Mouse (Mus musculus): Measurements from ENCODE around the gene Ppp2r3a. TPM values are rescaled to one million over a fixed set of nuclear protein-coding genes. Genes with fewer than 3 reads are reported as not detected.

The Ppp2r3a gene
- polyA plus RNA-seq, 1 experiment from 2014 or later, result 25.9 TPM

DNA sequence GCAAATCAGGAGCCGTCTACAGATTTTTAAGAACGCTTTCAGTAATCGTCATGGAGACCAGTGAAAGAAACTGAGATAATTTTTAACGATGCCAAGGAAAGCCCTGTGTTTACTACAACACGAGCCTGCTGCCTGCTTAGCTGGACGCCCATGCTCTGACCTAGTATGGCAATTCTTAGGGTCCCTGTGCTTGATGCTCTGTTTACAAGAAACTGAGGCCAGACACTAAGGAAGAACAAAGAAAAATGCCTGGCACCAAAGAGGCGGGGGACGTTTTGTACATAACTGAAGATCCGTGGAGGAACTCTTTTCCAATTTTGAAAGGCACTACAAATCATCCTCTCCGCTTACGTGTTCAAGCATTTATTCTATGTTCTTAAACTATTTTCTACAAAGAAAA is 1.1 kb downstream of the Ppp2r3a start:
- no peaks in the 10 kb centered on the region for H3K36me3 ChIP-seq
- no peaks in the 10 kb centered on the region for H3K27me3 ChIP-seq
- no peak for ATAC-seq
- peak overlapping the region; percentile 97 for H3K27ac ChIP-seq
- H3K4me3 ChIP-seq (replicated peaks), result peak overlapping the region; percentile 82
- H3K4me2 ChIP-seq (replicated peaks), result peak overlapping the region; percentile 69
- H3K9me3 ChIP-seq, result no peaks in the 10 kb centered on the region
- WGBS, result 3% methylated on average over 11 of the region's 11 CpGs
- peak overlapping the region; percentile 94 for H3K9ac ChIP-seq (replicated peaks)
- peaks cover 33% of the 10 kb centered on the region for H3K4me1 ChIP-seq (replicated peaks)

DNA sequence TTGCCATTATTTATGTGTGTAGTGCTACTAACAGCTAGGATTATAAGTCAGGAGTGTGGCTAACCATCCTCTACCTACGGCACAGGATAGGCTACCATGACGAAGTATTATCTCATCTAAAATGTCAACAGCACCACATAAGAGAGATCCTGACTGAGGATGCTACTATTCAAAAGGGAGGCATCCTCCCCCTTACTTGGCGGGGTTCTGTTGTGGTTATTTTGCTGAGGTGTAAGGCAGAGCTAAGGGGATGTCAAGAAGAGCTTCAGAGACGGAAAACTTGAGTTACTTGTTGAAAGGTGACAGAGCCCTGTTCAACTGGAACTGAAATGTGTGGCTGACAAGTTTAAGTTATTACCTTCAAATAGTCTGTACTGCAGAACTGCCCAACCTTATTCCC is 2.0 kb downstream of the Ppp2r3a start:
- Histone ChIP-seq H3K4me2 (replicated peaks) (peak overlapping the region; percentile 69), H3K9ac (replicated peaks) (peak overlapping the region; percentile 94; the same call in 1 of the 2 replicates), H3K9me3 (no peaks in the 10 kb centered on the region), H3K27me3 (no peaks in the 10 kb centered on the region), H3K36me3 (no peaks in the 10 kb centered on the region), H3K4me3 (replicated peaks) (peak overlapping the region; percentile 82), H3K27ac (no peak overlapping the region), H3K4me1 (replicated peaks) (peaks cover 33% of the 10 kb centered on the region)
- no peak for ATAC-seq
- WGBS, result 67% methylated on average over 4 of the region's 4 CpGs

DNA sequence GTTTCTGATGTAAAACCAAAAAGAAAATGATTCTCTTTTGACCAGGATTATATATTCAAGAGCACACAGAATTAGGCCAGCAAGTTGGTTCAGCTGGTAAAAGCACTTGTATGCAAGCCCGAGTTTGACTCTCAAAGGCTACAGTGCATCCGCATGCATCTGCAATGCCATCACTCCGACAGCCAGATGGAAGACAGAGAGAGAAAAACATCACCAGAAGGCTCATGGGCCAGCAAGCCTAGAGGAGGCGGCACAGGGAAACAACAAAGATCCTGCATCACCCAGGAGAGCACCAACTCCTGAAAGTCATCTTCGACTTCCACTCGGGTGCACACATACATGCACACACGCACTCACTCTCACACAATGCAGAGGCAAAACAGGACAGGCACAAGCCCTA is 4.1 kb downstream of the Ppp2r3a start:
- no peak overlapping the region for H3K4me2 ChIP-seq (replicated peaks)
- no peak overlapping the region for H3K4me3 ChIP-seq (replicated peaks)
- peaks cover 33% of the 10 kb centered on the region for H3K4me1 ChIP-seq (replicated peaks)
- H3K9ac ChIP-seq (replicated peaks), result no peak overlapping the region; the same call in 1 of the 2 replicates
- no peaks in the 10 kb centered on the region for H3K27me3 ChIP-seq
- H3K27ac ChIP-seq, result no peak overlapping the region
- no peaks in the 10 kb centered on the region for H3K36me3 ChIP-seq
- no peak for ATAC-seq
- 66% methylated on average over 7 of the region's 7 CpGs for WGBS
- H3K9me3 ChIP-seq, result no peaks in the 10 kb centered on the region

DNA sequence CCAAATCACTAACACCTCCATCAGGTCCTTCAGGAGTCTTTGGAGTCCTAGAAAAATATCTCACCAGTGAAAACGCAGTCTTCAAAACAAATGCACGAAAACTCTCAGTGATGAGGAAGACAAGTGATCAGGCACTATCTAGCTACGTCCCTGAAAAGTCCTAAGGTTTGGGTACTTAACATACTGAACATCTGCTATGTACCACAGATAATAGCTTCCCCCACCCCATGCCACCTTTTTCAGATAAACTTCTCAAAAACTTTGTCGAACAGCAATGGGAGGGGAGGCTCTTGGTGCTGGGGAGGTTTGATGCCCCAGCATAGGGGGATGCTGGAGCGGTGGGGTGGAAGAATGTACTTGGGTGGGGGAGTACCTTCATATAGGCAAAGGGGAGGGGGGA is 6.1 kb downstream of the Ppp2r3a start:
- Histone ChIP-seq H3K9me3 (no peaks in the 10 kb centered on the region), H3K36me3 (no peaks in the 10 kb centered on the region), H3K4me3 (replicated peaks) (no peak overlapping the region), H3K27ac (no peak overlapping the region), H3K4me2 (replicated peaks) (no peak overlapping the region), H3K4me1 (replicated peaks) (peaks cover 32% of the 10 kb centered on the region), H3K27me3 (no peaks in the 10 kb centered on the region), H3K9ac (replicated peaks) (no peak overlapping the region)
- ATAC-seq, result no peak
- 90% methylated on average over 5 of the region's 5 CpGs for WGBS

DNA sequence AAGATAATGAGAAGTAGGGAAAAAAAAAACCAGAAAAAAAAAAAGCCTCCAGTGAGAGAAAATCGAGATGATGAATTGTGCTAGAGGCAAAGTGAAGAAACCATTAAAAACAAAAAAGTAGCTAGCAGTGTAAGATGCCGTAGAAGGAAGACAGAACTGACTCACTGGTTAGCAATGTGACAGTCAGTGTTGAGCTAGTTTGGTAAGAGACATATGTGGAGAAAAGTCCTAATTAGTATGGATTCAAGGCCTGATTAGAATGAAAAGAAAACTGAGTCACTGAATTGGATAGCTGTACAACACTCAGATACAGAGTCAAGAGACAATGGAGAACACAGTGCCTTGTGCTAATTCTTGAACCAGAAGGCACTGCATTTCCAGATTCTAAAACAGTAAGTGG is 7.9 kb downstream of the Ppp2r3a start:
- Histone ChIP-seq H3K4me3 (replicated peaks) (no peak overlapping the region), H3K27me3 (no peaks in the 10 kb centered on the region), H3K4me2 (replicated peaks) (no peak overlapping the region), H3K36me3 (no peaks in the 10 kb centered on the region), H3K27ac (no peak overlapping the region), H3K9me3 (no peaks in the 10 kb centered on the region), H3K4me1 (replicated peaks) (peaks cover 17% of the 10 kb centered on the region), H3K9ac (replicated peaks) (no peak overlapping the region)
- ATAC-seq, result no peak
- WGBS, result 83% methylated on average over 2 of the region's 2 CpGs

DNA sequence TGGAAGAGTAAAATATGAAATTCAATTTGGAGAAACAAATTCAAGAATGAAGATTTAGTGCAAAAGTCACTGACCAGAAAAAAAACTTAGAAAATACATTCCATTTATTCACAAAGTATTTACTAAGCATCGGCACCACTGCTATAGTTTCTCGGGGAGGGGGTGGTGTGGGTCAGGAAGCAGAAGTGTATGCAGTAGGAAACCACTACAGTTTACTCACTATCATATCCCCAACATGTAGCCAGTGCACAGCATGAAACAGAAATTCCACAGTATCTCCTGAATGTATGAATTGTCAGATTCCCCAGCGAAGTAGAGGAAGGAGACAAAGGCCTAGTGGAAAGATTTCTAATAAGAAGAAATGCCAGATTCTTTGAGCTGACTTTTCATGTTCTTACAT is 11.4 kb downstream of the Ppp2r3a start:
- H3K36me3 ChIP-seq, result no peaks in the 10 kb centered on the region; the same call in 1 of the 2 replicates
- WGBS, result 84% methylated on average over 3 of the region's 3 CpGs
- H3K9ac ChIP-seq (replicated peaks), result no peak overlapping the region
- H3K4me1 ChIP-seq (replicated peaks), result 0 out of 2 replicates have a peak, but pooled peaks cover 4% of the 10 kb centered on the region
- H3K27me3 ChIP-seq, result no peaks in the 10 kb centered on the region
- no peak overlapping the region for H3K4me3 ChIP-seq (replicated peaks)
- H3K27ac ChIP-seq, result no peak overlapping the region
- H3K4me2 ChIP-seq (replicated peaks), result no peak overlapping the region
- no peaks in the 10 kb centered on the region for H3K9me3 ChIP-seq
- no peak for ATAC-seq

DNA sequence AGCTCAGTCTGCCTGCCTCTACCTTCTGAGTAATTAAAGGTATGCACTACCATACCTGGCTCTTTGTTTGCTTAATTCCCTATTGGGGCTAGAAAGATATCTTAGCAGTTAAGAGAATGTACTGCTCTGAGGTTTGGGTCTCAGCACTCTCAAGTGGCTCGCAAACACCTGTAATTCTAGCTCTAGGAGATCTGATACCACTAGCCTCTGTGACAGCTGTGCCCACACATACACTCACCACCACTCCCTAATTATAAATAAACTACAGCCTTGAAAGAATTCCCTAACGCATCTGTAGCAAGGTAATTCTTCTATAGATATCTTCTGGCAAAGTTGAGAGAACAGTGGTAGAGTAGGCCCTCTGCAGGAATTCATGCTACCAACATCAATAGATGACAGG is 15.8 kb downstream of the Ppp2r3a start:
- WGBS, result 93% methylated on average over 2 of the region's 2 CpGs
- Histone ChIP-seq H3K4me2 (replicated peaks) (no peak overlapping the region), H3K36me3 (peaks cover 2% of the 10 kb centered on the region), H3K4me1 (replicated peaks) (0 out of 2 replicates have a peak, but pooled peaks cover 4% of the 10 kb centered on the region), H3K9ac (replicated peaks) (no peak overlapping the region), H3K9me3 (no peaks in the 10 kb centered on the region), H3K27ac (no peak overlapping the region), H3K4me3 (replicated peaks) (no peak overlapping the region), H3K27me3 (no peaks in the 10 kb centered on the region)
- ATAC-seq, result no peak

DNA sequence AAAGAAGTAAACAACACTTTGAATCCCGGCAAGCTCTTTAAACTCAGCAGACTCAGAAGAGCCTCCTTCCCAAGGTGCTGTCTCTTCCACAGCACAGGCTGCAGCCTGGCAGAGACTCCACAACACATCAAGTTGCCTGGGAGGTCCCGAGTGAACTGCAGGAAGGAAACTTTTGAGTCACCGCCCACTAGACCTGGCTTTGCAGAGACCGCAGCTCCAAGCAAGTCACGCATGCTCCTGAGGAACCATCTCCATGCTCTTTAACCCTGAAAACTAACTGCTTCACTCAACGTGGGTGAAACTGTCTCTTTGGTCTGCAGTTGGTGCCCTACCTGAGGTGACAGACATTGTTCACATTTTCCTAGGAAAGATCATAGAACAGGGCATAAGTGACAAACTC is 19.6 kb downstream of the Ppp2r3a start:
- Histone ChIP-seq H3K4me1 (replicated peaks) (no peaks in the 10 kb centered on the region), H3K36me3 (peaks cover 3% of the 10 kb centered on the region), H3K27me3 (no peaks in the 10 kb centered on the region), H3K4me3 (replicated peaks) (no peak overlapping the region), H3K27ac (no peak overlapping the region), H3K4me2 (replicated peaks) (no peak overlapping the region), H3K9me3 (no peaks in the 10 kb centered on the region), H3K9ac (replicated peaks) (no peak overlapping the region)
- ATAC-seq, result no peak
- WGBS, result 86% methylated on average over 6 of the region's 6 CpGs

DNA sequence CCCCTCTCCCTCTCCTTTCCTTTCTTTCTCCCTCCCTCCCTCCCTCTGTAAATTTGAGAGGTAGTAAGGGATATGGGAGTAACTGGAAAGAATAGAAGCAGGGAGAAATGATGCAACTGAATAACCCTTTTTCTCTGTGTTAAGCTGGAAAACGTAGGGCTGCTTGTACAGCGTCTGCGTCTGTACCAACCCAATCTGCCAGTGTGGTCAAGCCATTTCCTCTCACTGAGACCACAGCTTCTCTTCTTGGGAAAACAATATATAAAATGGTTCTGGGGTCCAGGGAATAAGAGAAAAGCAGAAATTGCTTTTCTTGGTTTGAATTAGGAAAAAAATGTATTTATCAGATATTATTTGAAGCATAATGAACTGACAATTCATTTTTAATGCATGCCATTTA is 21.6 kb downstream of the Ppp2r3a start:
- Histone ChIP-seq H3K9me3 (no peaks in the 10 kb centered on the region), H3K9ac (replicated peaks) (no peak overlapping the region), H3K27ac (no peak overlapping the region), H3K4me2 (replicated peaks) (no peak overlapping the region), H3K4me3 (replicated peaks) (no peak overlapping the region), H3K4me1 (replicated peaks) (no peaks in the 10 kb centered on the region), H3K36me3 (peaks cover 3% of the 10 kb centered on the region; the same call in 1 of the 2 replicates), H3K27me3 (no peaks in the 10 kb centered on the region)
- WGBS, result 87% methylated on average over 3 of the region's 3 CpGs
- ATAC-seq, result no peak

DNA sequence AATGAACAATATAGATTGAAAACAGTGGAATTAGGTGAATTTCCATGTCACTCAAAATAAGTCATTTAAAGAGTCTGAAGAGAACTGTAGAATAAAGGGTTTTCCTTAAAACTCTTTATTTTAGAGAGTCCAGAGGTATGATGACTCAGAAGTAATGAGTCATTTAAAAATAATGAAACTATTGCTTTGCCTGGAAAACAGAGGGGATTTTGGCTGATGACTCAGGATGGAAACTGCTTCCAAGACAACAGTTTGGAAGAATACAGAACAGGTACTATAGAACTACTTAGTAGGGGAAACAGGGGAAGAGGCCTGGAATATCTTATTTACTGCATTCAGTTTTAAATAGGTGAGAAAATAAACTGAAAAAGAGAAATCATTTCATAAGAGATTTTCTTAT is 22.7 kb downstream of the Ppp2r3a start:
- H3K4me2 ChIP-seq (replicated peaks), result no peak overlapping the region
- H3K36me3 ChIP-seq, result peaks cover 3% of the 10 kb centered on the region; the same call in 1 of the 2 replicates
- H3K27me3 ChIP-seq, result no peaks in the 10 kb centered on the region
- H3K9me3 ChIP-seq, result no peaks in the 10 kb centered on the region
- H3K4me3 ChIP-seq (replicated peaks), result no peak overlapping the region
- ATAC-seq, result no peak
- no peaks in the 10 kb centered on the region for H3K4me1 ChIP-seq (replicated peaks)
- no peak overlapping the region for H3K27ac ChIP-seq
- no peak overlapping the region for H3K9ac ChIP-seq (replicated peaks)

DNA sequence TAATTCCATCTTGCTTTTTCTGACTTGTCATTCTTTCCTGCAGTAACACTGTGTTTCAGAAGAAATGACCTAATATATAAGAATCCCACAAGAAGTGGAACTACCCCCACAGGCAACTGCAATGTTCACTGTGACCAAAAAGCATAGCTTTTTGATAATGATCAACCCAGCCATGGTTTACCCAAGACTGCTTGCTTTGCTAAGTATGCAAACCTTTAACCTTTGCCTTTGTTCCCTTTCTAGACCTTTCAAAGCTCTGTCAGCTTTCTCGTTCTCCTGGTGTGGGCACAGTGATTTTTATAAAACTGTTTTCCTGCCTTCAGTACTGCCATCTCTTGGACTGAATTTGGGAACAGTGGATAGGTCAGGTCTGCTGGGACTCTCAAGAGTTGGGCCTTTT is 43.6 kb downstream of the Ppp2r3a start:
- H3K9me3 ChIP-seq, result no peaks in the 10 kb centered on the region

DNA sequence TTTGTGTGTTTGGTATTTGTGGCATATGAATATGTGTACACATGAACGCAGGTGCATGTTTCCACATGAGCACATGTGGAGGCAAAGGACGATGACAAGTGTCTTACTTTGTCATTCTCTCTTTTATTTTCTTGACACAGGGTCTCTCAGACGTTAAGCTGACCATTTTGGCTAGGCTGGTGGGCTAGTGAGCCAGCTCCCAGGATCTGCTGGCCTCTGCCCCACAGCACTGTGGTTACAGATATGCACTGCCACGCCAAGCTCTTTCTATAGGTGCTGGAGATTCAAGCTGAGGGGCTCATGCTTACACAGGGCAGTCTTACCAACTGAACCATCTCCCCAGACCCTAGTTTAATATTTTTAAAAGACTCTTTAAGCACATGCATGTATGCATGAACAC is 45.1 kb downstream of the Ppp2r3a start:
- Histone ChIP-seq H3K9ac (replicated peaks) (no peak overlapping the region), H3K36me3 (no peaks in the 10 kb centered on the region), H3K27me3 (no peaks in the 10 kb centered on the region), H3K4me2 (replicated peaks) (no peak overlapping the region), H3K27ac (no peak overlapping the region), H3K9me3 (no peaks in the 10 kb centered on the region), H3K4me3 (replicated peaks) (no peak overlapping the region), H3K4me1 (replicated peaks) (no peaks in the 10 kb centered on the region)
- WGBS, result 72% methylated on average over 4 of the region's 4 CpGs
- no peak for ATAC-seq

More for the DNA sequence above, 43.6 kb downstream of the Ppp2r3a start:
- ATAC-seq, result no peak
- Histone ChIP-seq H3K4me2 (replicated peaks) (no peak overlapping the region), H3K36me3 (no peaks in the 10 kb centered on the region), H3K9ac (replicated peaks) (no peak overlapping the region), H3K27me3 (no peaks in the 10 kb centered on the region), H3K27ac (no peak overlapping the region), H3K4me3 (replicated peaks) (no peak overlapping the region), H3K4me1 (replicated peaks) (no peaks in the 10 kb centered on the region)
- 32% methylated on average over 1 of the region's 1 CpGs for WGBS

DNA sequence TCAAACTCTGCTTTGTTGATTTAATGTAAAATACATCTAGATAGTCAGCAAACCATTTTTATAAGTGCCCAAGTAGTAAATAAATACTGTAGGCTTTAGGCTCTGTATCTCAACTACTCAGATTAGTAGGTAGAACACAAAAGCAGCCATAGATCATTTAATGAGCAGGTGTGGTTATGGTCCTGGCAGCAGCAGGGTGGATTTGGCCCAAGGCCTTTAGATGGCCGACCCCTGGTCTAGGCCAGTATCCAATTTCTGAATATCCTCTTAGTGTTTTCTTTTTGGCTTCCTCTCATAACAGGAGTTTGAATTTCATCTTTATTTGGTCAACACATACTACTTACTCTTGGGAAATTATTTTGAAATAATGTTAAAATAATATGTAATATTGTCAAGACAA is 46.4 kb downstream of the Ppp2r3a start:
- Histone ChIP-seq H3K4me2 (replicated peaks) (no peak overlapping the region), H3K9ac (replicated peaks) (no peak overlapping the region), H3K9me3 (no peaks in the 10 kb centered on the region), H3K4me3 (replicated peaks) (no peak overlapping the region), H3K36me3 (no peaks in the 10 kb centered on the region), H3K27me3 (no peaks in the 10 kb centered on the region), H3K4me1 (replicated peaks) (peaks cover 6% of the 10 kb centered on the region; the same call in 1 of the 2 replicates), H3K27ac (no peak overlapping the region)
- ATAC-seq, result no peak
- 88% methylated on average over 1 of the region's 1 CpGs for WGBS

Measured in midbrain, embryonic 13.5 days (tissue).